7 mouse cellular contexts compared by ENCODE assay signal in the genomic region with DNA sequence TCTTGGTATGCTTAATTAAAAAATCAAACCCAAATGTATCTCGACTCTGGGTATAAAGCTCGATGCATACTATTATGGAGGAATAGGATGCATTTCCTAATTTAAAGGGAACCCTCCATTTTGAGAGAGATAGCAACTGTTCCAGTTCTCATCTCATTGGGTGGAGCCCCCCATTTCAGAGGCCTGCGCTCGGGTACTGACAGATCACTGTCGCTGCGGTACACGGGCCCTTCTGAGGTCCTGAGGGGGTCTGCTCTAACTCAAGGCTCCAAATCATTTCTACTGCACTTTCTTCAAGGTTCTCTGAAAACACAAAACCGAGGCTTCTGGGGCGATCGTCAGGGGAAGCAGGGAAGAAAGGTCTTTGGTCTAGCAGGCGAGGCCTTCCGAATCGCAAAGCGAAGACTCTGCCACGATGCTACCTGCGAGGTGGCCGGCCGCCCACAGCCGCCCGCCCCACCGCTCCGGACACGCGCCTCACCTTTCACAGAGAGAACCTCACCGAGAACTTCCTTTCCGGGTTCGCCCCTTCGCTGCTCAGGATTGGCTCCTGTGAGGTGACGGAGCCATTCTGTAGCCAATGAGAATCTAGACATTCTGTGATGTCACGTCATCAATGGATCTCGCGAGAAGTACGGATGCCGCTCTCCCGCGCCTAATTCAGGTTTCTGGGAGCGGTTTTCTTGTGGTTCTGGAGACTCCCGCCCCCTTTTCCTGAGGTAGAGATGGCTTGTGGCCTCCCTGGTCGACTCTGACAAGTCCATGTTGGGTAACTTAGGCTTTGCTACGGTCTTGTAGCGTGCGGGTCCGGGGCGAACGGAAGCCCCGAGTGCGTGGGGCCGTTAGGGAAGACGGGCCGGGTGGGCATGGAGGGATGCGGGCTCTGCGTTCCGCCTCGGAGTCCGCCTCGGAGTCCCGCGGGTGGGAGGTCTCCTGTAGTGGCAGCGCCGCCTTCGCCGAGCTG. TPM values are rescaled to one million over a fixed set of nuclear protein-coding genes. Genes with fewer than 3 reads are reported as not detected.
DNase-seq lines count a peak whose midpoint lies in the region; ATAC-seq lines count a peak whose summit lies in the region.

A gene (plus strand): TSS at position 616 of the 964 bp plus-strand sequence.
A gene (minus strand): TSS at position 818 of the 964 bp plus-strand sequence.

- peak within 1 kb of the TSS; percentile 64 for H3K4me2 ChIP-seq in intestine, embryonic 15.5 days (replicated peaks)

- H3K27me3 ChIP-seq in intestine, embryonic 15.5 days (replicated peaks) = no peaks in the 10 kb centered on the region
- H3K27me3 ChIP-seq in midbrain, embryonic 10.5 days (ENCODE audit: low read depth, poor library complexity, severe bottlenecking) = no peaks in the 10 kb centered on the region

- H3K27ac ChIP-seq in intestine, embryonic 15.5 days = peak within 1 kb of the TSS; percentile 97
- H3K27ac ChIP-seq in midbrain, embryonic 10.5 days (replicated peaks) = peak within 1 kb of the TSS; percentile 95

- no peaks in the 10 kb centered on the region for H3K4me1 ChIP-seq in intestine, embryonic 15.5 days (replicated peaks)
- peaks cover 14% of the 10 kb centered on the region for H3K4me1 ChIP-seq in midbrain, embryonic 10.5 days

- ATAC-seq in intestine, embryonic 15.5 days = peak; percentile 100

- DNase-seq in adrenal gland, adult 2 months = peak; percentile 94
- DNase-seq in embryo, embryonic 11.5 days (ENCODE audit: low read depth, low spot score) = peak; percentile 96
- peak; percentile 84 to 85 for DNase-seq in gastrocnemius, postnatal 36 days
- peak; percentile 95 to 98 for DNase-seq in left cerebral cortex, postnatal 25 days (ENCODE audit: low spot score in 2 of 2)
- peak; percentile 93 for DNase-seq in midbrain, embryonic 10.5 days (ENCODE audit: low spot score)
- peak; percentile 80 for DNase-seq in right cerebral cortex, postnatal 4 days

- H3K9ac ChIP-seq in intestine, embryonic 15.5 days = peak within 1 kb of the TSS; percentile 85

- H3K36me3 ChIP-seq in intestine, embryonic 15.5 days = no peaks in the 10 kb centered on the region; the same call in 1 of the 2 replicates
- peaks cover 63% of the 10 kb centered on the region for H3K36me3 ChIP-seq in midbrain, embryonic 10.5 days

- WGBS in intestine, embryonic 15.5 days = under 1% methylated on average over 62 of the region's 62 CpGs
- under 1% methylated on average over 62 of the region's 62 CpGs for WGBS in midbrain, embryonic 10.5 days

- H3K9me3 ChIP-seq in intestine, embryonic 15.5 days = no peaks in the 10 kb centered on the region
- H3K9me3 ChIP-seq in midbrain, embryonic 10.5 days (replicated peaks) = no peaks in the 10 kb centered on the region

- intact Hi-C loops in gastrocnemius, postnatal 36 days (cut with DNase I) = loop anchor here (5.0 kb wide), 1 partner anchor 282 kb away; a partner anchor contains a TSS
- intact Hi-C loops in left cerebral cortex, postnatal 25 days (cut with DNase I) = loop anchor here (10.0 kb wide), 1 partner anchor 570 kb away; a partner anchor contains a TSS

- H3K4me3 ChIP-seq in intestine, embryonic 15.5 days (replicated peaks) = peak within 1 kb of the TSS; percentile 67
- peak within 1 kb of the TSS; percentile 83 for H3K4me3 ChIP-seq in midbrain, embryonic 10.5 days

RNA-seq across cellular contexts. Expression of the first gene that starts in this region (rescaled TPM):
- total RNA-seq in adrenal gland, adult 2 months (2021) = 10 to 100 TPM; 14.5 to 17.3 TPM
- 1.1 and 1.5 TPM in 2 replicates for polyA plus RNA-seq in adrenal gland, adult 2 months (2012; rRNA removed)
- total RNA-seq in gastrocnemius, postnatal 36 days (2021) = 10 to 100 TPM in 1 of 2 experiments, 1 to 10 TPM in 1; 8.5 to 14.5 TPM
- polyA plus RNA-seq in intestine, embryonic 15.5 days (2015; fragmentation: Nextera tagmentation; extraction: Ambion mirVana) = 19.5 and 25.0 TPM in 2 replicates
- 10 to 100 TPM; 13.8 to 16.1 TPM for total RNA-seq in left cerebral cortex, postnatal 25 days (2021)
- polyA plus RNA-seq in midbrain, embryonic 10.5 days (2016; fragmentation: Nextera tagmentation; extraction: Ambion mirVana) = 34.1 and 38.6 TPM in 2 replicates

RNA-seq across cellular contexts. Expression of the second gene that starts in this region (rescaled TPM):
- 10 to 100 TPM; 13.3 TPM for total RNA-seq in adrenal gland, adult 2 months (2021)
- 1.3 and 1.6 TPM in 2 replicates for polyA plus RNA-seq in adrenal gland, adult 2 months (2012; rRNA removed)
- 1 to 10 TPM; 6.1 to 6.5 TPM for total RNA-seq in gastrocnemius, postnatal 36 days (2021)
- 40.9 and 47.8 TPM in 2 replicates for polyA plus RNA-seq in intestine, embryonic 15.5 days (2015; fragmentation: Nextera tagmentation; extraction: Ambion mirVana)
- 10 to 100 TPM; 14.4 to 15.7 TPM for total RNA-seq in left cerebral cortex, postnatal 25 days (2021)
- 56.6 and 57.7 TPM in 2 replicates for polyA plus RNA-seq in midbrain, embryonic 10.5 days (2016; fragmentation: Nextera tagmentation; extraction: Ambion mirVana)

Comparison
In these comparisons a context has a peak if more than half of its experiments do, and no peak if none do; other contexts are left out.
1. Peak in every context shown above with its lines: DNase-seq, ATAC-seq, H3K4me3 ChIP-seq and H3K27ac ChIP-seq.
2. RNA of the second gene that starts in this region (polyA plus RNA-seq): 56.6 to 57.7 TPM in midbrain, embryonic 10.5 days and 40.9 to 47.8 TPM in intestine, embryonic 15.5 days; 1.3 to 1.6 TPM in adrenal gland, adult 2 months; every median in the first group is over 10 times any median in the second.